Mouse (Mus musculus) stomach, embryonic 15.5 days (tissue): Measurements from ENCODE around the gene Qrfpr. TPM values are rescaled to one million over a fixed set of nuclear protein-coding genes. Genes with fewer than 3 reads are reported as not detected.

Experiments used
- ATAC-seq: fragments of 200-750 bp; cut with Nextera tagmentation; 2 replicates; pipeline ENCODE4 v1.8.0; 2017; ENCODE audit warnings: low read depth, moderate number of reproducible peaks, moderate TSS enrichment; ENCODE audit not compliant: insufficient read depth, low FRiP score
- H3K27ac ChIP-seq: fragments of 300-500 bp; sonication (generic); 2 replicates; pipeline ENCODE4 v1.5.1; 2015; ENCODE audit warnings: mild to moderate bottlenecking, inconsistent platforms
- H3K27me3 ChIP-seq: fragments of 300-500 bp; sonication (generic); replicated peaks from 2 replicates; pipeline ENCODE4 v1.6.1; 2015; ENCODE audit warnings: inconsistent platforms
- H3K36me3 ChIP-seq: fragments of 300-500 bp; sonication (generic); 2 replicates; pipeline ENCODE4 v1.6.1; 2015; ENCODE audit warnings: inconsistent platforms
- H3K4me1 ChIP-seq: fragments of 300-500 bp; sonication (generic); 2 replicates; pipeline ENCODE4 v1.6.1; 2015; ENCODE audit warnings: inconsistent platforms
- H3K4me2 ChIP-seq: fragments of 300-500 bp; sonication (generic); 2 replicates; pipeline ENCODE4 v1.6.1; 2015; ENCODE audit warnings: mild to moderate bottlenecking, inconsistent platforms
- H3K4me3 ChIP-seq: fragments of 300-500 bp; sonication (generic); replicated peaks from 2 replicates; pipeline ENCODE4 v1.5.1; 2015; ENCODE audit warnings: inconsistent platforms
- H3K9ac ChIP-seq: fragments of 300-500 bp; sonication (generic); 2 replicates; pipeline ENCODE4 v1.6.1; 2015; ENCODE audit warnings: inconsistent platforms
- H3K9me3 ChIP-seq: fragments of 300-500 bp; sonication (generic); 2 replicates; pipeline ENCODE4 v1.6.1; 2016; ENCODE audit warnings: inconsistent platforms
- WGBS: fragments of 180-500 bp; shearing (Covaris S2); methylation state at CpG from one replicate; pipeline ENCODE4 v1.1.7; 2015; 5-methylcytosine and 5-hydroxymethylcytosine counted together
- polyA plus RNA-seq: library from polyadenylated mRNA; unstranded; fragments of >200 nt; fragmentation: Nextera tagmentation; extraction: Ambion mirVana; gene quantifications from 2 replicates; pipeline ENCODE4 v1.2.1, GENCODE M21; 2015

Gene Qrfpr
- polyA plus RNA-seq, 1 experiment from 2014 or later = 0.12 TPM

- Histone ChIP-seq H3K9me3 (no peaks in the 10 kb centered on the region), H3K4me3 (no peak overlapping the region), H3K4me2 (no peak overlapping the region), H3K27ac (no peak overlapping the region), H3K9ac (no peak overlapping the region), H3K27me3 (no peaks in the 10 kb centered on the region), H3K4me1 (no peaks in the 10 kb centered on the region), H3K36me3 (no peaks in the 10 kb centered on the region)
- no peak for ATAC-seq
Measured at GRCm38 (mm10) chr3:36138996-36139395, 83.1 kb downstream of the Qrfpr start.

DNA sequence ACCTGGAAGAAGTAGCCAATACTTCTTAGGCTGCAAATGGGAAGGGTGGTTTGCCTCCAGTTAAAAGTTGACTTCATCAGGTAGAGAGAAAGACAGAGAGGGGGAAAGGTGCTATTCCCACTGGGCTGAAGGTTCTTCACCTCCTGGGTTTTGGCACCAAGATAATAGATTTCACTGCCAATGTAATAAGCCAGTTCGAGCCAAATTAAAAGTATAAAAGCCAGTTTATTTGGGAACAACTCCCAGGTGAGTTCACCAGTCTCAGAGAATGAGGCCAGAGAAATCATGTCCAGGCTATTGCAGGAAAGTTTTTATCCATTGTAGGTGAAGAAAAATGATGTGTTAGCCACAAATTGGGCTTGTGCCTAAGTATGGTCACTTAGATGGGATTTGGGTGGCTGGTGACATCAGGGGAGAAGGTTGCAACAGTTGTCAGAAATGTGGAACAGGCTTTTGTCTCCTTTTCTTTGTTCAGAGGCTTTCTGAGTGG lies 83.9 kb downstream of the Qrfpr start:
- WGBS = 67% methylated on average over 1 of the region's 1 CpGs
- no peak overlapping the region for H3K27ac ChIP-seq
- no peak overlapping the region for H3K9ac ChIP-seq
- no peak overlapping the region for H3K4me2 ChIP-seq
- no peaks in the 10 kb centered on the region for H3K4me1 ChIP-seq
- no peak for ATAC-seq
- H3K4me3 ChIP-seq = no peak overlapping the region
- H3K36me3 ChIP-seq = no peaks in the 10 kb centered on the region
- no peaks in the 10 kb centered on the region for H3K9me3 ChIP-seq
- H3K27me3 ChIP-seq = no peaks in the 10 kb centered on the region

DNA sequence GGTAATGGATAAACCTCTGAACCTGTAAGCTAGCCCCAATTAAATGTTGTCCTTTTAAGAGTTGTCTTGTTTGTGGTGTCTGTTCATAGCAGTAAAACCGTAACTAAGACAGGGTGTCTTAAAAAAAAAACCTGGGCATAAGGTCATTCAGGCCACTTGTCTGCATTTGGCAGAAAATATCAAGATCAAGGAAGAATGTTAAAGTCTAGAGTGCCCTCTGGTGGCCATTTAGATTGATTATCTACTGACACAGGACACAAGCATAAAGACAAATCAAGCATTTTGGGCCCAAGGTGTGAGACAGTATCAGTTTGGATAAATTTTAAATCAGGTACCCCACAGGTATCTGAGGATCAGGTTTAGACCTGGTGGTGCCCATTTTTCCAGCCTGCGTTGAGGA lies 84.6 kb downstream of the Qrfpr start:
- H3K4me2 ChIP-seq = no peak overlapping the region
- no peaks in the 10 kb centered on the region for H3K36me3 ChIP-seq
- 53% methylated on average over 2 of the region's 2 CpGs for WGBS
- H3K4me3 ChIP-seq = no peak overlapping the region
- no peak overlapping the region for H3K9ac ChIP-seq
- no peak for ATAC-seq
- H3K4me1 ChIP-seq = no peaks in the 10 kb centered on the region
- no peaks in the 10 kb centered on the region for H3K27me3 ChIP-seq
- H3K9me3 ChIP-seq = no peaks in the 10 kb centered on the region
- H3K27ac ChIP-seq = no peak overlapping the region

DNA sequence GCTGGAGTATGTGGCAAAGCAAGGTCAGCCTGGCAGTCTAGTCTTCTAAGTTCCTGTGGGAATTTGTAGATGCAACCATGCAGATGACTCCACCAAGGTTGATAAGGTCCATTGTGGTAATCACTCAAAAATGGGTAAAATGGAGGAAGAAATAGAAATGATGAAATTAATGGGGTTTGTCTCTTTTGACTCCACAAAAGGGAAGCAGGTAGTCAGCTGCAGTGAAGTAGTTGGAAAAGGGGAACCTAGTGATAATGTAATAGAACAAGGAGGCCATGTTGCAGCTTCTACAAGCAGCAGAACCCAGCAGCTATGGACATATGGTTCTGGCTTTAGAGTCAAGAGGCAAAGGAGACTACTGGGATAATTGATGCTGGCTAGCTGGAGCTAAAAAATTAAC lies 86.0 kb downstream of the Qrfpr start:
- H3K4me1 ChIP-seq = no peaks in the 10 kb centered on the region
- no peaks in the 10 kb centered on the region for H3K9me3 ChIP-seq
- no peak for ATAC-seq
- no peak overlapping the region for H3K27ac ChIP-seq
- no peak overlapping the region for H3K4me3 ChIP-seq
- no peaks in the 10 kb centered on the region for H3K36me3 ChIP-seq
- no peaks in the 10 kb centered on the region for H3K27me3 ChIP-seq
- H3K9ac ChIP-seq = no peak overlapping the region
- no peak overlapping the region for H3K4me2 ChIP-seq

Other genes with a start within 250 kb of the Qrfpr start
- 32.6 and 35.8 TPM in 2 replicates for gene Mccc1, start 221.6 kb downstream of the Qrfpr start, polyA plus RNA-seq
- gene Ccdc144b, start 168.8 kb downstream of the Qrfpr start, polyA plus RNA-seq = not detected in 2 replicates
- gene Acad9, start 156.3 kb downstream of the Qrfpr start, polyA plus RNA-seq = 69.3 and 75.8 TPM in 2 replicates
- 5.9 and 7.9 TPM in 2 replicates for gene D3Ertd254e, start 71.3 kb downstream of the Qrfpr start, polyA plus RNA-seq